Mouse (Mus musculus) MEL (cell line): ENCODE results near the gene Tubgcp6. TPM values are rescaled to one million over a fixed set of nuclear protein-coding genes. Genes with fewer than 3 reads are reported as not detected.

ENCODE experiments used
- DNase-seq: peaks from one replicate; pipeline ENCODE4 v3.0.0; 2011; ENCODE audit warnings: low read depth, low spot score
- H3K27ac ChIP-seq: 2 replicates; pipeline ENCODE4 v1.5.1; 2012; ENCODE audit warnings: low read depth, mild to moderate bottlenecking, control low read depth, low read length, moderate library complexity; ENCODE audit not compliant: control insufficient read depth
- H3K27me3 ChIP-seq, 2 experiments: fragments of 150-350 bp in 1 of 2; sonication (generic) in 1 of 2; 2 replicates each; pipeline ENCODE4 v1.6.1; 2012; ENCODE audit warnings: low read length in 2 of 2, mild to moderate bottlenecking in 2 of 2, improper control_type of control experiment in 1 of 2, moderate library complexity in 1 of 2; ENCODE audit not compliant: insufficient read depth in 2 of 2, control insufficient read depth in 1 of 2
- H3K36me3 ChIP-seq, 2 experiments: 2 replicates each; pipeline ENCODE4 v1.6.1; 2012 to 2014; ENCODE audit warnings: low read length in 2 of 2, improper control_type of control experiment in 1 of 2, inconsistent platforms in 1 of 2, mild to moderate bottlenecking in 1 of 2; ENCODE audit not compliant: insufficient read depth in 2 of 2, control insufficient read depth in 1 of 2
- H3K4me1 ChIP-seq, 2 experiments: fragments of 150-350 bp in 1 of 2; sonication (generic) in 1 of 2; 2 replicates each; pipeline ENCODE4 v1.6.1; 2012; ENCODE audit warnings: low read length in 2 of 2, improper control_type of control experiment in 1 of 2, mild to moderate bottlenecking in 1 of 2; ENCODE audit not compliant: insufficient read depth in 2 of 2, control insufficient read depth in 1 of 2
- H3K4me3 ChIP-seq, 2 experiments: fragments of 150-350 bp in 1 of 2; sonication (generic) in 1 of 2; 2 replicates each; pipeline ENCODE4 v1.5.1; 2012; ENCODE audit warnings: low read depth in 2 of 2, low read length in 2 of 2, mild to moderate bottlenecking in 2 of 2, moderate library complexity in 2 of 2, control low read depth in 1 of 2, improper control_type of control experiment in 1 of 2; ENCODE audit not compliant: control insufficient read depth in 1 of 2, insufficient read depth in 1 of 2
- H3K79me2 ChIP-seq: 2 replicates; pipeline ENCODE4 v1.6.1; 2012; ENCODE audit warnings: mild to moderate bottlenecking, low read length, moderate library complexity; ENCODE audit not compliant: control insufficient read depth, poor library complexity, insufficient read depth
- H3K9ac ChIP-seq: 2 replicates; pipeline ENCODE4 v1.6.1; 2012; ENCODE audit warnings: low read depth, mild to moderate bottlenecking, control low read depth, low read length, moderate library complexity; ENCODE audit not compliant: control insufficient read depth, poor library complexity, severe bottlenecking
- H3K9me3 ChIP-seq: fragments of 150-350 bp; sonication (generic); replicated peaks from 2 replicates; pipeline ENCODE4 v1.6.1; 2012; ENCODE audit warnings: mild to moderate bottlenecking, low read length, improper control_type of control experiment, moderate library complexity; ENCODE audit not compliant: insufficient read depth
- CHD2 ChIP-seq: IDR thresholded peaks from 2 replicates; pipeline ENCODE4 v1.6.1; 2011; ENCODE audit warnings: low read length, improper control_type of control experiment
- CTCF ChIP-seq, 3 experiments: IDR thresholded peaks in 2 of 3; conservative IDR thresholded peaks in 1 of 3; 2 replicates each; pipeline ENCODE4 v1.5.1; 2011 to 2012; ENCODE audit warnings: low read length in 3 of 3, low read depth in 2 of 3, mild to moderate bottlenecking in 2 of 3, improper control_type of control experiment in 1 of 3, inconsistent platforms in 1 of 3, mixed read lengths in 1 of 3, moderate library complexity in 1 of 3; ENCODE audit not compliant: control insufficient read depth in 1 of 3, insufficient read depth in 1 of 3, poor library complexity in 1 of 3, severe bottlenecking in 1 of 3
- ELF1 ChIP-seq: IDR thresholded peaks from 2 replicates; pipeline ENCODE4 v1.6.1; 2014; ENCODE audit warnings: low read depth, mild to moderate bottlenecking, inconsistent platforms, low read length, improper control_type of control experiment, moderate library complexity
- EP300 ChIP-seq, 2 experiments: IDR thresholded peaks; 2 replicates each; pipeline ENCODE4 v1.6.1; 2011; ENCODE audit warnings: improper control_type of control experiment in 2 of 2, low read length in 2 of 2, low read depth in 1 of 2, mild to moderate bottlenecking in 1 of 2
- ETS1 ChIP-seq: IDR thresholded peaks from 2 replicates; pipeline ENCODE4 v1.6.1; 2012; ENCODE audit warnings: low read depth, mild to moderate bottlenecking, inconsistent platforms, low read length, improper control_type of control experiment, moderate library complexity
- HCFC1 ChIP-seq: IDR thresholded peaks from 2 replicates; pipeline ENCODE4 v1.6.1; 2012; ENCODE audit warnings: low read depth, mild to moderate bottlenecking, inconsistent platforms, low read length, improper control_type of control experiment, moderate library complexity
- MAFK ChIP-seq: IDR thresholded peaks from 2 replicates; pipeline ENCODE4 v1.6.1; 2011; ENCODE audit warnings: low read depth, mild to moderate bottlenecking, low read length, improper control_type of control experiment, borderline replicate concordance
- MAX ChIP-seq: IDR thresholded peaks from 2 replicates; pipeline ENCODE4 v1.6.1; 2011; ENCODE audit warnings: low read length, improper control_type of control experiment
- MAZ ChIP-seq: IDR thresholded peaks from 2 replicates; pipeline ENCODE4 v1.6.1; 2012; ENCODE audit warnings: low read depth, mild to moderate bottlenecking, inconsistent platforms, low read length, improper control_type of control experiment
- MXI1 ChIP-seq: IDR thresholded peaks from 2 replicates; pipeline ENCODE4 v1.6.1; 2011; ENCODE audit warnings: mild to moderate bottlenecking, low read depth, low read length, improper control_type of control experiment
- NELFE ChIP-seq: IDR thresholded peaks from 2 replicates; pipeline ENCODE4 v1.6.1; 2011; ENCODE audit warnings: low read depth, low read length, improper control_type of control experiment
- POLR2A ChIP-seq, 2 experiments: IDR thresholded peaks; 2 replicates each; pipeline ENCODE4 v1.6.1; 2011 to 2012; ENCODE audit warnings: low read length in 2 of 2, mild to moderate bottlenecking in 2 of 2, control low read depth in 1 of 2, improper control_type of control experiment in 1 of 2, low read depth in 1 of 2, moderate library complexity in 1 of 2; ENCODE audit not compliant: control insufficient read depth in 1 of 2, insufficient read depth in 1 of 2, poor library complexity in 1 of 2
- POLR2AphosphoS2 ChIP-seq: IDR thresholded peaks from 2 replicates; pipeline ENCODE4 v1.6.1; 2011; ENCODE audit warnings: low read length, improper control_type of control experiment
- POLR2AphosphoS5 ChIP-seq: IDR thresholded peaks from 2 replicates; pipeline ENCODE4 v1.6.1; 2012; ENCODE audit warnings: low read depth, borderline replicate concordance, mild to moderate bottlenecking, inconsistent platforms, low read length, moderate library complexity, mixed read lengths
- SIN3A ChIP-seq: IDR thresholded peaks from 2 replicates; pipeline ENCODE4 v1.6.1; 2012; ENCODE audit warnings: low read length, improper control_type of control experiment, inconsistent platforms
- TBP ChIP-seq: IDR thresholded peaks from 2 replicates; pipeline ENCODE4 v1.8.0; 2011; ENCODE audit warnings: low read depth, low read length, improper control_type of control experiment
- TCF12 ChIP-seq: IDR thresholded peaks from 2 replicates; pipeline ENCODE4 v1.6.1; 2014; ENCODE audit warnings: low read depth, mild to moderate bottlenecking, inconsistent platforms, low read length, improper control_type of control experiment, moderate library complexity
- polyA plus RNA-seq, 2 experiments: library from polyadenylated mRNA; stranded (reverse) in 1 of 2; unstranded in 1 of 2; fragments of >175 nt in 1 of 2; fragments of >200 nt in 1 of 2; gene quantifications; 2 replicates each; pipeline versions ENCODE4 v1.2.1 to v1.2.4; 2012; ENCODE audit warnings: low replicate concordance in 2 of 2, low read depth in 1 of 2; ENCODE audit not compliant: insufficient read length in 2 of 2, insufficient read depth in 1 of 2, missing spikeins in 1 of 2
- total RNA-seq: library from RNA; depleted of rRNA; stranded (reverse); fragments of 300-350 nt; gene quantifications from 2 replicates; pipeline ENCODE4 v1.2.3, GENCODE M21; 2012

Tubgcp6 gene
- total and polyA plus RNA-seq, 3 experiments, result 17.5 to 25.3 TPM; not detected in 1

DNA sequence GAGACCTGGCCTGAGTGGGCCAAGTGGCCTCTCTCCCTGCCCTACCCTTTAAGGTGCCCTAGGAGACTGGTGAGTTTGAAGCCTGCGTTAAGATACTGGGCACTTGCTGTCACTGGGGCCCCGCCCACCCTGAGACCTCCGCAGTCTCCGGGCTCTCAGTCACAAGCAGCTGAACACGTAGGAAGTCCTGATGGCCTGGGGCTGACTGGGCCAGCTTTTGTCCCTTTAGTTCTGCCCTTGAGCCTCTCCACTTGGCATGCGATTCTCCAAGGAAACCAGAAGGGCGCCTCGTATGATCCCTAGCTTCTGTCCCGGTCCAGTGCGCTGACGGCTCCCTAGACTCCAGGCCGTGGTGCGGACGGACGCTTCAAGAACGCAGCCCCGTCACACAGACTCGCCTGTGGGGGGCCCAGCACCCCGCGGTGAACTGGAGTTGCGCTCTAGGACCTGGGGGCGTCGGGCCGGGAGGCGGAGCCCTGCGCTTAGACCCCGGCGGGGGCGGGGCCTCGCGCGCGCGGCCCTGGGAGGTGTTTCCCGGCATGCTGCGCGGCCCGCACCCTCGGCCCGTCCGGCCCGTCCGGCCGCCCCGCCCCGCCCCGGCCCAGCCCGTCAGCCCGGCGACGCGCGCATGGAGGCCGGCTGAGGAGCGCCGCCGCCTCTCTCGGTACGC lies 47.3 kb downstream of the Tubgcp6 start:
- peaks cover 3 to 15% of the 10 kb centered on the region in 2 experiments for H3K36me3 ChIP-seq
- peak; percentile 82 for TF ChIP-seq HCFC1
- 0 out of 2 replicates have a peak, but pooled peaks have one; percentile 3 for TF ChIP-seq TBP
- TF ChIP-seq CHD2, result no peak
- peak; percentile 79; the same call in 1 of the 2 replicates for TF ChIP-seq MAZ
- peak; percentile 38; the same call in 1 of the 2 replicates for TF ChIP-seq TCF12
- TF ChIP-seq MXI1, result peak; percentile 71
- TF ChIP-seq NELFE, result peak; percentile 56
- peak; percentile 39; the same call in 1 of the 2 replicates for TF ChIP-seq ELF1
- no peak for TF ChIP-seq POLR2AphosphoS2
- no peak for TF ChIP-seq MAFK
- TF ChIP-seq MAX, result no peak
- TF ChIP-seq SIN3A, result peak; percentile 87
- peak in 1 of 3 experiments; percentile 15; a peak in 1 of 6 replicates for TF ChIP-seq CTCF (IDR thresholded peaks at IDR 0.05 in 2 of 3, conservative IDR thresholded peaks at IDR 0.05 in 1 of 3; ENCODE audit: control insufficient read depth in 1 of 3, insufficient read depth in 1 of 3, low read depth in 2 of 3, low read length in 3 of 3, poor library complexity in 1 of 3, severe bottlenecking in 1 of 3)
- peak; percentile 49 to 54; a peak in 2 of 4 replicates for TF ChIP-seq POLR2A (IDR thresholded peaks at IDR 0.05; ENCODE audit: control insufficient read depth in 1 of 2, insufficient read depth in 1 of 2, low read depth in 1 of 2, low read length in 2 of 2, poor library complexity in 1 of 2)
- TF ChIP-seq POLR2AphosphoS5, result no peak
- no peak for TF ChIP-seq EP300 (IDR thresholded peaks at IDR 0.05; ENCODE audit: low read depth in 1 of 2, low read length in 2 of 2)
- TF ChIP-seq, all 39 proteins: peak for 10
- H3K79me2 ChIP-seq, result peaks cover 22% of the 10 kb centered on the region
- H3K27ac ChIP-seq, result peak overlapping the region; percentile 69
- DNase-seq, result peak; percentile 90
- H3K4me3 ChIP-seq, result peak overlapping the region; percentile 94 to 96
- peaks cover 0 to 24% of the 10 kb centered on the region in 2 experiments; a peak in 3 of 4 replicates for H3K4me1 ChIP-seq
- peak overlapping the region; percentile 92 for H3K9ac ChIP-seq
- H3K9me3 ChIP-seq, result no peaks in the 10 kb centered on the region
- peaks cover 0 to 4% of the 10 kb centered on the region in 2 experiments; a peak in 1 of 4 replicates for H3K27me3 ChIP-seq

DNA sequence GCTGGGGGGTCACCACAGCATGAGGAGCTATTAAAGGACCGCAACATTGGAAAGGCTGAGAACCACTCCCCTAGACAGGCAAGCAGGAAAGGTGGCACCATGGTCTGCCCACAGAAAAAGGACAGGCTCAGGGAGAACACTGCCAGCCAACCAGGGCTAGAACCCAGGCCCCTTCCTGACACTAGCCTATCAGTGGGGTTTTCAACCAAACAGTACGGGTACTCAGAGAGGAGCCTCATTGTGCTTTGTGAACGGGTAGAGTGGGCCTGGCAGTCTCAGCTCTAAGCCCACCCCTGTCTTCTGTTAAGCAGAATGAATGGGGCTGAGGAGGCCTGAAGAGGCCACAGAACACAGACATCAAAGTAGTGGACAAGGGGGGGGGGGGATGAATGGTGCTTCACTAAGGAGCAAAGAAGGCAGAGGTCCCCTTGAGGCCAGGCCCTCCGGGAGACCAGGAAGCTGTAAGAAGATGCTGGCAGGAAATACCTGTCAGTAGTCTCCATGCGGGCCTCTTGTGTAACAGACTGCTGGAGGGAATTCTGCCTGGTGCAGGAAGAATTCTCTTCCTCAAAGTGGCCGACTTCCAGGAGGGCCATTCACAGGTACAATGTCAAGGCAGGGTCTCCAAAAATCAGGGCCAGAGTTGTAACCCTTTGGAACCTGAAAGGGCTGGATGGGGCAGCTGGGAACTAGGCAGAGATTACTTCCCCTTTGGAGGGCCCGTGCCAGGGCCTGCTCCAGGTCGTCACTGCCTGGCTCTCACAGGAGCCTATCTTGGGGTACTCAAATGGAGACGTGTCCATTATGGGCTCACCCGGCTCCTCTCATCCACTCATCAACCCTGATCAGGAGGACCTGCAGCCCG lies 48.1 kb downstream of the Tubgcp6 start, which contains the start of gene Trabd:
Trabd (plus strand) TSS at position 512 of the 865 bp plus-strand sequence.
- H3K4me1 ChIP-seq, result peaks cover 0 to 24% of the 10 kb centered on the region in 2 experiments; a peak in 3 of 4 replicates
- DNase-seq, result peak; percentile 69
- H3K9ac ChIP-seq, result peak within 1 kb of the TSS; percentile 85
- H3K79me2 ChIP-seq, result peaks cover 22% of the 10 kb centered on the region
- H3K27me3 ChIP-seq, result peaks cover 0 to 4% of the 10 kb centered on the region in 2 experiments; a peak in 1 of 4 replicates
- no peaks in the 10 kb centered on the region for H3K9me3 ChIP-seq
- TF ChIP-seq TBP (0 out of 2 replicates have a peak, but pooled peaks have one; percentile 26), ETS1 (no peak)
- TF ChIP-seq, all 39 proteins: peak for 1
- Histone ChIP-seq H3K36me3 (peaks cover 3 to 15% of the 10 kb centered on the region in 2 experiments), H3K27ac (peak within 1 kb of the TSS; percentile 69), H3K4me3 (peak within 1 kb of the TSS; percentile 94 to 96)
